Mouse (Mus musculus) retina, embryonic 14.5 days (tissue): Measurements from ENCODE around the gene Insr.
"Not testable (repeated sequence)": the region's sequence is repeated elsewhere in the genome, so short reads cannot be mapped to it uniquely, and the experiment has no call there.

Source experiments
- DNase-seq: peaks from one replicate; pipeline ENCODE4 v3.0.0-alpha.2; 2015; ENCODE audit warnings: low spot score

Gene Insr

DNA sequence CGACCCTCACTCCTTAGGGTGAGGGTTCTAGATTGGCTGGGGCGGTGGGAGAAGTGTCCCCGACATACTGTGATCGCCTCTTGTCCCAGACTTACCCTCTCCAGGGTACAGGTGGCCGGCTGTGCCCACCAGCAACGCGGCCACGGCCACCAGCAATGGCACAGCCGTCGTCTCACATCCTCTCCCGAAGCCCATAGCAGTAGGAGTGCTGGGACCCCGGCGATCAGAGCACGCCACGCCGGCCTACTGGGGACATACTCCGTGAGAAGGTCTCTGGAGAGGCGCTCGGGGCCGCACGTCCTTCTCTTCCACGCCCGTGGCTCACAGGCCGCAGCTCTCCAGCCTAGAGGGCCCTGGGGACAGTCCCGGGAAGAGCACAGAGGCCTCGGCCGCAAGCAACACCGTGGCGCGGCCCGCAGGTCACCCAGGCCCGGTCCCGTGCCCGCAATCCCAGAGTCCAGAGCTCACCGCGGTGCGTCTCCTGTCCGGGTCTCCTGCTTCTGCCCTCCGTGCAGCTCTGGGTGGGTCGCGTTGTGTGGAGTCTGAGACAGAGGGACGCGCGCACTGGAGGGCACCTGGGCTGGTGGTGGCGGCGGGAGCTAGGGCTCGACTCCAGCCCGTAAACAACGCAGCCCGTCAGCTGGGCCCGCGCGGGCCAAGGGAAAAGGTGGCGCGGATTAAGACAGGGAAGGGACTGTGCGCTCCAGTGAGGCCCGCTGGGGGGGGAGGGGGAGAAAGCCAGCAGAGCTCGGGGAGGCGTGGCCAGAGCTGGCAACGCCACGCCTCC is at the start of gene Insr:
Gene Insr, minus strand, starts transcription at position 684 of the 787 bp plus-strand sequence.
- DNase-seq: peak; percentile 97

DNA sequence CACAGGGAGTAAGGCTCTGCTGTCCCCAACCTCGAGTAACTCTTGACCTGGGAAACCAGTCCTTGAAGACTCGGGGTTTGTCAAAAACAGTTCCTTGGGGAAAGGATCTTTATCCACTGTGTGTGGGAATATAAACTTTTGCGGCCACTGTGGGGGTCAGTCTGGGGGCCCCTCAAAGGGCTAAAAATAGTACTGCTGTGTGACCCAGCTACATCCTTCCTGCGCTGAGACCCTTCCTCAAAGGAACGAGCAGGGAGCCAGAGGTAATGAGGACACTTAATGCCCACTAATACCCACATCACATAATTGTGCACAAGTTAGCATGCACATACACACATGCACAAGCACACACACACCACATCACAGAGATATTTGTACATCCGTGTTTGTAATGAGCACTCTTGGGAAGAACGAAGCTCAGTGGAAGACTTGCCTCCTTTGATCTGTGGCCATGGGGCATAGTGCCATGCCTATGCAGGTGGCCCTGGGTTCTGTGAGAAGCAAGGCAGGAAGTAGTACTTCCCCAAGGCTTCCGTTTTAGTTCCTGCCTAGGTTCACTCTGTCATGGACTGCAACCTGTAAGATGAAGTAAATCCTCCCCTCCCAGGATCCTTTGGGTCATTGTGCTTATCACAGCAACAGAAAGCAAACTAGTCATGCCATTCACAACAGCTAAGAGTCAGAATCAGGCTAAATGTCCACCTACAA is 48.3 kb upstream of the Insr start:
- DNase-seq: no peak

DNA sequence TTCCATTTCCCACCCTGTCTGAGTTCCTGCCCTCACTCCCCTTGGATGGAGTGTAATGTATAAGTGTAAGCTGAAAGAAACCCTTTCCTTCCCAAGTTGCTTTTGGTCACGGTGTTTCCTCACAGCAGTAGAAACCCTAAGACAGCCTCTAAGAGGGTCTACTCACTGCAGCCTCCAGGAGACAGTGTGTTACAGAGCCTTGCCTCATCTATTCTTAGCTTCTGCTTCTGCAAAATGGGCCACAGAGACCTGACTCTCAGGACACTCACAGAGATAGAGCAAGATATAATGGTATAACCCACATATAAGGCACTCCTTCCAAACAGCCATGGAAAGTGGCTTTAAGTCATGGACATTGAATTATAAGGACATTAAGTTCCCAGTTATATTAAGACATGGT is 47.6 kb upstream of the Insr start:
- DNase-seq: no peak

DNA sequence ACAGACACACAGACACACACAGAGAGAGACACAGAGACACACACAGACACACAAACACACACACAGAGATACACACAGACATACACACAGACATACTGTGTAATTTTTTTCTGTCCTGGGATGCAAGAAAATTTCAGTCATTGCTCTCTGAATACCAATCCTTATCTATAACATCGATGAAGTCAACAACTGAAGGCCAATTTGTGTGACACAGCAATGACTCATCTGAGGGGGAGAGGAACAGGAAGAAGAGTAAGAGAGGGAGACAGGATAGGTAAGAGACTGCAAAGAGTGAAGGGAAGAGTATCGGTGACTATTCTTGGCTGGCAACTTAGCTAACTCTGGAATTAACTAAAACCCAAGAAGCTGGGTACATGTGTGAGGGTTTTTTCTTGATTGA is 44.8 kb upstream of the Insr start:
- DNase-seq: no peak

DNA sequence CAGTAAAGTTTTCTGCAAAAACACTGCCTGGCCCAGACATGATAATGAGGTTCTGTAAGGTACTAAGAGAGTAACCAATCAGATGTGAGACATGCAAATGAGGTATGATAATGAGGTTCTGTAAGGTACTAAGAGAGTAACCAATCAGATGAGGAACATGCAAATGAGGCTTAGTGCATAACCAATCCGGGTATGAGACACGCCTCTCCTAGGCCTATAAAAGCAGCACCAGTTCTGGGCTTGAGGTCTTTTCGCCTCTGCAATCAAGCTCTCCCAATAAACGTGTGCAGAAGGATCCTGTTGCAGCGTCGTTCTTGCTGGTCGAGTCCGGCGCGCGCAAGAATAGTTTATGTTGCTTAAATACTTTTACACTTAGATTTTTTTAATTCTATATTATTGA is 39.9 kb upstream of the Insr start:
- DNase-seq: not testable (repeated sequence)

DNA sequence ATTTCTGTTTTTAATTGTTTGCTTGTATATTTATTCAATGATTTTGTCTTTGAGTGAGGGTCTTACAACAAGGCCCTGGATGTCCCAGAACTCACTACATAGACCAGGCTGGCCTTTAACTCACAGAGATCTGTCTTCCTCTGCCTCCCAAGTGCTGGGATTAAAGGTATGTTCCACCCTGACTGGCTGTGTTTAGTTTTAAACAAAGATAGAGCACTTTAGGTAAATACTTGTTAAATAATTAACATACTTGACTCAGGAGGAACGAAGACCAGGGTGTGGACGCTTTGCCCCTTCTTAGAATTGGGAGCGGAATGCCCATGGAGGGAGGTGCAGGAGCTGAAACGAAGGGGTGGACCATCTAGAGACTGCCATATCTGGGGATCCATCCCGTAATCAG is 37.2 kb upstream of the Insr start:
- DNase-seq: no peak

DNA sequence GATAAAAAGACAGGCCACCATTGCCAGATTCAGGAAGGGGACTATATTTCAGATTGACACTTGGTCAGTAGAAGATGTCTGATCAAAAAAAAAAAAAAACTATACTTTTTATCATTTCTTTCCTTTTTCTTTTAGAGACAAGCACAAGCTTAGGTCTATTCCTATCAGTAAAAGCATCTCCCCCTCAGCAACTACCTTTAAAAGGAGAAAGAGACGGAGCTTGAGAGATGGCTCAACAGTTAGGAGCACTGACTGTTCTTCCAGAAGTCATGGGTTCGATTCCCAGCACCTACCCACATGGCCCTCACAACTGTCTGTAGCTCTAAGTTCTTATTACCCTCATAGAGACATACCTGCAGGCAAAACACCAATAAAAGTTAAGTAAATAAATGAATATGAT is 34.9 kb upstream of the Insr start:
- DNase-seq: no peak

DNA sequence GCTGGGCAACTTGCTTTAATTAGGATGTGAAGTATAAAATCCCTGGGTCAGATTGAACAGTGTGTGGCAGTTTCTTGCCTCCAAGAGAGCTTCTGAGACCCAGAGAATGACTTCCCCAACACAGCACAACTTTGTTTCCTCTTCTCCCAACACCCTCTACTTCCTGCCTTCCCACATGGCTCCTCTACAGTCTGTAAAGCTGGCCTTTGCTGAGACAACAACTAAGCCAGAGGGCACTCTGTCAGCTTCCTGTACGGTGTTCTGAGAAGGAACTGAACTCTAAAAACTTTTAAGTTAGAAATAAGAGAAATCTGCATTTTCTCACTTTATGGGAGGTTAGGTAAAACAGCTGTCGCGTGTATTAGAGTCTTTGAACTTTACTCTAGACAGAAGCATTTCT is 34.4 kb upstream of the Insr start:
- DNase-seq: no peak

DNA sequence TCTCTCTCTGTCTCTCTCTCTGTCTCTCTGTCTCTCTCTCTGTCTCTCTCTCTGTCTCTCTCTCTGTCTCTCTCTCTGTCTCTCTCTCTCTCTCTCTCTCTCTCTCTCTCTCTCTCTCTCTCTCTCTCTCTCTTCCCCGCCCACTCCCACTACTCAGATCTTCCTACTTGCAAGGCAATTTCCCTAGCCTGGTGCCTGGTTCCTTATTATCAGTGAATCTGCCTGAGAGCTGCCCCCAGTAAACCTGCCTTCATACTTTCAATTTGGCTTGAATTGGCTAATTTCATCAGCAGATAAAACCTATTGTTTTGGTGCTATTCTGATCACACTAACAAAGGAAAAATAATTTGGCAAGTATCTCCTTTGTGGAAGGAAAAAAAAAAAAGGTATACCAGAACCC is 34.0 kb upstream of the Insr start:
- not testable (repeated sequence) for DNase-seq

DNA sequence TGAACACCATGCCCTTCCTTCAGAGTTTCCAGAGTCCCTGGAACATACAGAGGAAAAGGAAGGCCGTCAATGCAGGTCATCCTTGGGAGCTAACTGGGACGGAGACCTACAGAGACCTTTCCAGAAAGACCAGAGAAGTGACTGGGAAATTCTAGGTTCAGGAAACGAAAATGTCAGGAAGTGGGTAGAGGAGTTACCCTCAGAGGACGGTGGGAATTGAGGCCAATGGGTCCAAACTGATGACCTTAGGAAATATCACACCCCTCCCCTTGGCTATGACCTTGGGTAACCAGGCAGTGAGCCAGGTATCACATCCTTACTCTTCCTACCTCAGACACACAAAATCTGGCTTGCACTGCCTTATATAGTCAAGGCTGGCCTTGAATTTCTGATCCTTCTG is 32.1 kb upstream of the Insr start:
- DNase-seq: no peak

DNA sequence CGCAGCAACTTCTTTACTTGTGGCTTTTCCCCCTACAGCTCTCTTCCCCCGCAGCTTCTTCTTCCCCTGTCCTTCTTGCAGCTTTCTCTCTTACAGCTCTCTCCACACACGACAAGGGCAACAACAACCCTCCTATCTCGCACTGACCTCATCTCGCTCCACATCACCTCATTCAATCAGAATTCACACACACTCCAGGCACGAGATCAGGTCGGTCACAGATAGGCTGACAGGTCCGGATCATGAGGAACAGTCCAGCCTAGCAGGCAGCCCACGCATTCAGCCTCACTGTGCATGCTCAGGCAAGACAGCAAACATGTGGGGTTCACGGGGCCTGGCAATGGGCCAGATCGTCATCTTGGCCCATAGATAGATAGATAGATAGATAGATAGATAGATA is 30.2 kb upstream of the Insr start:
- no peak for DNase-seq

DNA sequence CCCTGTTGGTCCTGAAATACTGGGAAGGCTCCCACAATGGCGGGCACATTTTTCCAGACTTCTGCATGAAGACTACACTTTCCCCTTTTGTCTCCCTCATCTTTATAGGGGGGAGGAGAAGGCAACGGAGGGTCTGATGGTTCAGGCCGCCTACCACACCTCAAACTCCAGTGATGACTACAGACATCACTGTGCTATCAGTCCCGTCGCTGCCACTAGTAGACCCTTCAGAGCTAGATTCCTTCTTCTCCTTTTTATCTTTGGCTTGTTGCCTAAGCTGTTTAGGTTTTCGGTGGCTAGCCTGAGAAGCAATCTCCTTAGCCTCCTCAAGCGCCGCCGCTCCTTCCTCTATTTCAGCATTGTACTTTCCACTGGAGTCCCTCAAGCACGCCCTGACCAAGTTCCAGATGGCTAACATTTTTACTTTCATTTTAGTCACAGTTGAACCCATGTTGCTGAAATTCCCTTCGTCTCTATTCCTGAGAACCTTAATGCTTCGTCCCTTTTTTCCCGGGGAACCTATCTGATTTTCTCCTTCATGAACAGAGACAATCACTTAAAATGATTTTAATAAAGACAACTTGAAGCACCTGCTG is 28.9 kb upstream of the Insr start:
- not testable (repeated sequence) for DNase-seq

DNA sequence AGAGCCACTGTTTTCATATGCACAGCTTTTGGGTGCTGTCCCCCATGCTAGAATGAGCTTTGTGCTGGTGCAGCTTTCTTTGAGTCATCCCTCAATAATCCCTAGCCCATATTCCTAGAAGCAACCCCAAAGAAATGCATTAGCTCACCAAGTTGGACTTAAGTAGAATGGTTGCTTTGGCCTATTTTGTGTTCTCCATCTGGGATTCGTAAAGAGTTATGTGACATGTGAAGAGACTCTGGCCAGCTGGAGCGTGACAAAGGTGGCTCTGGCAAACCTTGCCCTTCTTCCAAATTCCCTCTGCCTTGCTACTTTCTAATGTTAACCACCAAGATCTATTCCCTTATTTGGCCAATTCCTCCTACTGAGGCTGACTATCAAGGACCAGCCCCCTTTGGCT is 22.7 kb upstream of the Insr start:
- no peak for DNase-seq

DNA sequence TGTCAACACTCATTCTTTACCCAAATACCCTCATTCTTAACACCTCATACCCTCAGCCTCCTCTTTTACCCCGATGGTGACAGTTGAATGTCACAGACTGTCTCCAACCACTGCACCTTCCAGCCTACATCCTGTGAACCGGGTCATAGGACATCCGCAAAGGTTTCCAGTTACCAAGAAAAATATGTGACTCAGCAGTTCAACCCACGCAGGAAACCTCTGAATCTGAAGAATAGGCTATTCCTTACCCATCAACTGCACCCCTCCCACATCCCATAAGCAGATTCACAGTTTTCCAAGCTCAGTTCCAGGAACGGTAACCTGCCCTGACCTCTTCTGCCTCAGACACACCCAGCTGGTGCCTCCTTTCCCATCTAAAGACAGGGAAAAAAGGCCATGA is 19.9 kb upstream of the Insr start:
- no peak for DNase-seq

DNA sequence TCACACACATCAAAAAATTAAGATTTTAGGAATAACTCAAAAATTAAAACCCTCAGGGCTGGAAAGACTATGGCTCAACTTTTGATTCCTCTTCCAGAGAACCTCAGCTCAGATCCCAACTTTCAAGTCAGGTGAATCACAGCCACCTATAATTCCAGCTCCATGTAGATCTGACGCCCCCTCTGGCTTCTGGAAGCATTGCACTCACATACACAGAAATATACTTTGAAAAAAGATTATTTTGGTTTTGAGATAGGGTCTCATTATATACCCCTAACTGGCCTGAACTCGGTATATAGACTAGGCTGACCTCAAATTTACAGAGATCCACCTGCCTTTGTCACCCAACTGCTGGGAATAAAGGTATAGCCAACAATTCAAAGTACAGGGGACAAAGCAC is 6.4 kb upstream of the Insr start:
- no peak for DNase-seq

DNA sequence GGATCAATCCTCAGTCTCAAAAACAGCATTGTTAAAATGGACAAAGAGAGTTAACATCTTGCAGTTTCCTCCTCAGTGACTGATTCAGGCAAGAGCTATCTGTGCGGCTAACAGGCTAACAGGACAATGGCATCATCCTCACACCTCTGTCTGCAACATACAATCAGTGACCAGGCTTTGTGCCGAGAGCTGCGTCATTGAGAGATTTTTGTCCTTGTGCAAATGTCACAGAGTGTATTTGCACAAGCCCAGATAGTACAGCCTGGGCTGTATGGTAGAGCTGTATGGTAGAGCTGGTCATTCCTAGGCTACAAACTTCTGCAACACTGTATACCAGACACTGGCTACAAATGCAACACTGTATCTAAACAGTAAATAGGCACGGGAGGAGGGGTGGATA is 5.2 kb upstream of the Insr start:
- no peak for DNase-seq

DNA sequence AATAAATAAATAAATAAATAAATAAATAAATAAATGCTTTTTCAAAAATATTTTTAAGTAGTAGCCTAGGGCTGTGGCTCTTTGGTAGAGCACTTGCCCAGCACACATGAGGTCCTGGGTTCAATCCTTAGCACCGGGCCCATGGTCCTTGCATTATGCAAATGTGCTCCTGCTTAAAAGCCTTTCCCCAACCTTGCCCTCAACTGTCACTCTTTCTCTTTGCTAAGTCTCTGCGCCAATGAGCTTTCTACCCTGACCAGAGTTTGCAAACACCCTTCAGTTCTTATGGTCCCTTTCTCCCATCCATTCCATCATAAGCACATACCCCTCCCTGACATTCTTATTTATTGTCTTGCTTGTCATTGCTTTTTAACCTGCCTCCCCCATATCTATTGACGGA is 1.9 kb upstream of the Insr start:
- no peak for DNase-seq

DNA sequence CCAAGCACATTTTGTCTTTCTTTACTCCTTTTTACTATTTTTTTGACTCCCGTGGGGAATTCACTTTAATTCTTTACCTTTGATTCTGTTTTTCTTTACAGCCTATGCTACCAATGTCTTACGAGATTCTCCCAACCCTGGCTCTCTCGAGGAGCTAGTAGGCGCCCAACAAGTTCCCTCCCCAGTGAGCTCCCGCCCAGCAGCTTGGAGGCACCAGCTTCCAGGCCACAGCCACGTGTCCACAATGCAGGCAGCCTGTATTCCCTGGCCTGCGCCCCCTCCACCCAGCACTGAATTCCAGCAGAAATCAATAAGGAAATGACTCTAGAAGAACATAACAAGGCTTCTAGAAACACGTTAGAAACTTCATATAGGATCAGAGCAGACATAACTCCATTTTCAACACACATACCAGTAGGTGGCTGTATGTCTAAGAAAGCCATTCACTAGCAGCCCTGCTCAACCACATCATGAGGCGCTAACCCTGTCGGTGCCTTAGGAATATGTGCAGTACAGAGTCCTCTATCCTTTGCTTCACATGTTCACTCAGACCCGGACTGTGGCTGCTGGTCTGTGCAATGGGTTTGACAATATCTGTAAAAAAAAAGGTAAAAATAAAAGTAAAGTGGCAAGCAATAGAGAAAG is 971 bp upstream of the Insr start:
- DNase-seq: peak; percentile 17

DNA sequence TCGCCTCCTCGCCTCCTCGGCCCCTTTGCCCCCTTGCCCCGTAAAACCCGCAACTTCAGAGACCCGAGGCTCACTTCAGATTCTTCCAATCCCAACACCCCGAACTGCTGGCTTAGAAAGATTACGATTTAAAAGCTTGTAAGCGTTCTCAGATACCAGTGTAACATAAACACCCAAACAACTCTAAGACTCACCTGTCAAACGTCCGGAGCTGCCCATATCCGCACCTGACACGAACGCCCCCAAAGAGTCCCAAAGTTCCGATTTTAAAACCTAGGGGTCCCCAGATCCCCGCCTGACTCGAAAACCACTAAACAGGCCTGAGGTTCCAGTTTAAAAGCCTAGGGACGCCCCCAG is 282 bp upstream of the Insr start:
- no peak for DNase-seq

DNA sequence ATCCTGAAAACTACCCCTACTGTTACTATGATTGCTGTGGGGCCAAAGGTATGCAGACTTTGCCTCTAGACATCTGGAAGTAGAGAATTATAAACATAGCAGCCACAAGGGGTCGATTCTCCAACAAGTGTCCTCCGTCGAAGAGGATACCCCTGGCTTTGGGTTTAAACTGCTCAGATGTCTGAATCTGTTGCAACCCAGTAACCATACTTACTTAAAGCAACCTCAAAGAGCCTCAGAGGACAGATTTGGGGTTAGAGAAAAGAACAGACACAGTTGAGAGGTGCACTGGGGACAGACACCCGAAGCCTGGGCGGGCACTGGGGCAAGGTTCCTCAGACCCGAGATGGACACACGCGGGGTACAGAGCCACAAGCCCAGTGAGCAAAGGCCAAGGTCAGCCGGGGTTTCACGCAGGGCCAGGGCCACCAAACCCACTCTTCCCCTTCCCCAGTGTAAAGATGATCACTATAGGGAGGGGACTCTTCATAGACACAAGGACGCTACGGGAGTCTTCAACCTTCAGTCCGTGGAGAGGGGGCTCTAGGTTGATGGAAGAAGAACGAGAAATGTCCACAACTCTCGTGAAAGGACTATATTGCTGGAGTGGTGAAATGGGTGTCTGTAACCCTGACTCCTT is 1.1 kb downstream of the Insr start:
- peak; percentile 21 for DNase-seq

DNA sequence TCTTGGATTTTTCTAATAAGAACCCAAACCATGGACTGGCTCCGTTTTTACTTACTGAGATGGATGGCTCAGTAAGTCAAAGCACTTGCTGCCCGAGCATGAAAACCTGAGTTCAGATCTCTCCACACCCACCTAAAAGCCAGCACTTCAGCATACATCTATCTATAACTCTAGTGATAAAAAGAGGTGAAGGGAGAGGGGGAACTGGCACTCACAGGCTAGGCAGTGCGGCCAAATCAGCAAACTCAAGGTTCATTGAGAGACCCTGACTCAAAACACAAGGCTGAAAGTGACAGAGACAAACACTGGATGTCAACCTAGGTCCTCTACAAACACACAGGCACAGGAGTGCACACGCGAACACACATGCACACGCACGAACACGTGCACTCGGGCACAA is 2.2 kb downstream of the Insr start:
- DNase-seq: no peak

DNA sequence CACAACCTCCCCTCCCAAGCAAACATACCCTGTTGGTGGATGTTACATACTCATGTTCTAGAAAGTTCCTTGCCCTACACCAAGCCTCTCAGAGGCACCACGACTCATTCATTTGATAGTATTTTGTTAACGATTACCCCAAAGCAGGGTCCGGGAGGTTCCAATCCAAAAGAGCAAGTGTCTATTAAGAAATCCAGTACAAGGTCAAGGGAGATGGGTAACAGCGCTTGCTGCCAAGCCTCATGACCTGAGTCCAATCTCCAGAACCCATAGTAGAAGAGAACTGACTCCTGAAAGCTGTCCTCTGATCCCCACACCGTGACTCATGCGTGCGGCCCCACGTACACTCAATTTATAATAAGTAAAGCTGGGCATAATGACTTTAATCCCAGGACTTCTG is 3.4 kb downstream of the Insr start:
- no peak for DNase-seq

DNA sequence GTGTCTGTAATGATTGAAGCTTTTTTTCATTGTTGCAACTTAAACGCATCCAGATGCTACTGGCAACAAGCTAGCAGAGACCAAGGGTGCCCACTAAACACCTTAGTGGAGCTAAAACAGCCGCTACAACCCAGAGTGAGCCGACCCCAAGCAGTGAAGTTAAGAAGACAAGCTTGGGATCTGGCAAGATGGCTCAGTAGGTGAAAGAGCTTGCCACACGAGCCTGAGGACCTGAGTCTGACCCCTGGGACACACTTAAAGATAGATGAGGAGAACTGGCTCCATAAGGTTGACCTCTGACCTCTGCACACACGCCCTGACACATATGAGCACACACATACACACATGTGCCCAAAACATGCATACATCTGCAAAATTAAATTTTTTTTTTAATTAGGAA is 4.2 kb downstream of the Insr start:
- no peak for DNase-seq
